Mouse (Mus musculus) kidney, adult 2 months (tissue): Measurements from ENCODE around the gene Gm11042.

Source experiments
- CTCF ChIP-seq: fragments of 200-500 bp; conservative IDR thresholded peaks from 2 replicates; pipeline ENCODE4 v1.5.1; 2011; ENCODE audit warnings: low read depth, mild to moderate bottlenecking, control low read depth, low read length, moderate library complexity, mixed read lengths; ENCODE audit not compliant: insufficient read depth, insufficient read length
- POLR2A ChIP-seq: fragments of 200-500 bp; IDR thresholded peaks from one replicate; pipeline ENCODE4 v1.6.1; 2011; ENCODE audit warnings: low read depth, low read length, control low read depth

- TF ChIP-seq CTCF (no peak), POLR2A (no peak)
Observed at GRCm38 (mm10) chr12:74268644-74269285, 47.4 kb downstream of the Gm11042 start.
